Mouse (Mus musculus) inflammation-experienced regulatory T-cells, adult 6 months (primary cell): Measurements from ENCODE around the gene Klhl18. TPM values are rescaled to one million over a fixed set of nuclear protein-coding genes. Genes with fewer than 3 reads are reported as not detected.
"Not testable (repeated sequence)": the region's sequence is repeated elsewhere in the genome, so short reads cannot be mapped to it uniquely, and the experiment has no call there.

Source experiments
- ATAC-seq: one replicate; pipeline ENCODE4 v1.8.0; 2017
- polyA plus RNA-seq, 3 experiments: library from polyadenylated mRNA; unstranded; fragments of 100-300 nt; shearing (Covaris generic); gene quantifications; one replicate each; pipeline ENCODE4 v1.2.1; 2017

Klhl18 gene
- polyA plus RNA-seq, 3 experiments from 2014 or later = 10.7 to 16.2 (median 12.3) TPM

DNA sequence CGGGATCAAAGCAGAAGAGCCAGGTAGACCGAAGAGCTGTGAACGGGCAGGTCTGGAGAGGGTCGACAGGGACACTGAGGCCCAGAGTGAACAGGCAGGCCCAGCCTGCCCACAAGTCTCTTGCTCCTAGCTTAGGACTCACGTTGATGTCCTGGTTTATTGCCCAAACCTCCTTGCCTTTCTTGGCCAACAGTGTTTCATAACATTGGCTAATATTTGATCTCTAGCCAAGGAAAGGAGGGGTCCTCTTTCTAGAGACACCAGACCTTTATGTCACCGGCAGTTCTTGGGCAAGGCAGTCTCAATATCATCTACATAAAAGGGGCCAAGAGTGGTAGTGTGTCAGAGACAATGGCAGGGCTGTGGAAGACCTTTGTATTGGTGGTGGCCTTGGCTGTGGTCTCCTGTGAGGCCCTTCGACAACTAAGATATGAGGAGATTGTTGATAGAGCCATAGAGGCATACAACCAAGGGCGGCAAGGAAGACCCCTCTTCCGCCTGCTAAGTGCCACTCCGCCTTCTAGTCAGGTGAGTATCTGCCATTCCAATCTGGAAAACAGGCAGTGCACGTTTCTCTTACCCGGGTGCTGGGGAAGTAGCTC lies 56.9 kb downstream of the Klhl18 start, which contains the start of gene Ngp:
Ngp (plus strand) TSS at position 237 of the 602 bp plus-strand sequence.
- no peak for ATAC-seq

DNA sequence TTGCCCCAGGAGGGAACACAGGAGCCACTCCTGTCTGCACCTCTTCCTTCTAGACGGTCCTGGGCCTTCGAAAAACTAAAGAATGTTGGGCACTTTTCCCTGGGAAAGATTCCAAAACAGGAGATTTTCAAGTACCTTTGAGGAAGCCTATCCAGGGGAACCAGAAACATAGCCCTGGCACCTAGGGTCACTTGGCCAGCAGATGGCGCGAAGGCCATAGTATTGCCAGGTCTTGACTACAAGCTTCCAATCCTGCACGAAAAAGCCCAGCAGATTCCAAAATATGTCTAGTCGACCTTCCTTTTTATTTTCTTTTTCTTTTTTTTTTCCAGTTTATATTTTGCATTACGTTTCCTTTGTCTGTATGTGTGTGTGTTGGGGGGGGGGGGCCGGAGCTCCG lies 62.7 kb downstream of the Klhl18 start:
- no peak for ATAC-seq

DNA sequence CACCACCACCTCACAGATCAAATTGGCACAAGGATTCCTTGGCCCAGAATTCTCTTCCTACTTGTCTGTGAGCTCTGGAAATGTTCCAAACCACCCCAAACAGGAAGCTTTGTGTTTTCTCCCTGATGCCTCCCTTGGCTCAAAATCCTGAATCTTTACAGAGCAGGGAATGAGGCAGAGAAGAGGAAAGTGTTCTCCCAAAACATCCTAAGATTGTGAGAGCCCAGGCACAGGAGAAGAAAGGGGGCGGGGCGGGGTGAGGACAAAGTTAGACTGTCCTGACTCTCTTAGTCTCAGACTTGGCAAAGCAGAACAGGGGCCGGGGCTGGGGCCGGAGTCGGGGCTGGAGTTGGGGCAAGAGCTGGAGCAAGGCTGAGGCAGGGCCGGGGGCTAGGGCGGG lies 63.6 kb downstream of the Klhl18 start:
- ATAC-seq = no peak

DNA sequence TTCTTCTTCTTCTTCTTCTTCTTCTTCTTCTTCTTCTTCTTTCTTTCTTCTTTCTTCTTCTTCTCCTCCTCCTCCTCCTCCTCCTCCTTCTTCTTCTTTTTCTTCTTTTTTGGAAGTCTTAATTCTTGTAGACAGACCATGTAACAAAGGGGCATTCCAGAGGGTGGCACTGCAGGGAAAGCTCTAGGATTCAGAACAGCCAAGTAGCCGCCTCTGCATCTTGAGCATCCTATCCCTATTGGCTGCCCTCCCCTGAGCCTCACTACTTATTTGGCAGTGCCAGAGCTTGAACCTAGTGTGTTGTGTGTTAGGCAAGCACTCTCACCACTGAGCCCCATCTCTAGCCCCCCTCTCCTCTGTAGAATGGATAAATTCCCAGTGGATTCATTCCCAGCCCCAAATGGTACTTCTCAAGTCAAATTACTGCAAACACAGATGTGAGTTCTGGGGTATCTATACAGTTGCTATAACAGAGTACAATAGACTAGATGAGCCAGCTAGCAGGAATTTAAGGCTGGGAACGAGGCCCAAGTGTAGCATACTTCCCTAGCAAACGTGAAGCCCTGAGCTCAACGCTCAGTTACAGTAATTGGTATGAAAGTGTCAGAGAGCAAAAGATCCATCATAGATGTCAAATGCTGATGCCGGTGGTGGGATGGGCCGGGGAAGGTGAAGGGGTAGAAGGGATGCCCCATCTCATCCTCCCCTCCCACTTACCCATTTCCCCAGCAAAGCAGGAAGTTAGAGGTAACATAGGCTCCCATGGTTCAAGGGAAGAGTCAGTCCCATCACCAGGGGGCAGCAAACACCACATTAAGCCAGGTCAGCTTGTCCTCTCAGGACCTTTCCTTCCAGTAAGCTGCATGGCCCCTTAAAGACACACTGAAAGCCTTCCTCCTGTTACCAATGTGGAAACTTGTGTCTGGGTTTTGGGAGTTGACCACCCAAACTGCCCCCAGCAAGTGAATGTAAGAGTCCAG lies 65.3 kb downstream of the Klhl18 start:
- peak; percentile 40 for ATAC-seq

DNA sequence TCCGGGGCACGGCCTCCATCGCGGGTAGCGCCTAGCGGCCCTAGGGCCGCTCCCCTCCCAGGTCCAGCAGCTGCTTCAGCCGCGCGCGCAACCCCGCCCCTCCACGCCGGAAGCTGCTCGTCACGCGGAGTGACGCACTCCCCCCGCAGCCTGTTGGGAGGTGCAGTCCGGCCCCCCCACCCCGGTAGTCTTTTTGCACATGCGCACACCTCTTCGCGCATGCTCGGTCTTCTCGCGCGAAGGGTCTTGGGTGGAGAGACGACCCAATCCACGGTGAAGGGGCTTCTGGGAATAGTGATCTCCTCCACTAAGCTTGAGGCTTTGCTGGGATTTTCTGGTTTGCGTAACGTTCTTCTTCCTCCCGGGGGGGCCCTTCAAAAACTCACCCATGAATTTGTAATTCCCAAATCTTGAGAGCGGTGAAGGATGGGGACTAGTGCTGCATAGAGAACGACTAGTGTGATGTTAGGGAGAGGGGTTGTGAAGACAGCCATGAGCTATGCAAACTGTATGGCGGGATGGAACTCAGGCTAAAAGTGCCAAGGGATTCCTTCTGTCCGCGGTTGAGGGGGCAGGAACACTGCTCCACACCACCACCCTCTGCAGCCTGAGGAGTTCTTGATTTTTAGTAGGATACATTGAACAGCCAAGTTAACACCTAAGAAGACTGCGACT lies 68.3 kb downstream of the Klhl18 start, which contains the start of gene Ptpn23:
Ptpn23 (minus strand) TSS at position 115 of the 675 bp plus-strand sequence.
- peak; percentile 77 for ATAC-seq

DNA sequence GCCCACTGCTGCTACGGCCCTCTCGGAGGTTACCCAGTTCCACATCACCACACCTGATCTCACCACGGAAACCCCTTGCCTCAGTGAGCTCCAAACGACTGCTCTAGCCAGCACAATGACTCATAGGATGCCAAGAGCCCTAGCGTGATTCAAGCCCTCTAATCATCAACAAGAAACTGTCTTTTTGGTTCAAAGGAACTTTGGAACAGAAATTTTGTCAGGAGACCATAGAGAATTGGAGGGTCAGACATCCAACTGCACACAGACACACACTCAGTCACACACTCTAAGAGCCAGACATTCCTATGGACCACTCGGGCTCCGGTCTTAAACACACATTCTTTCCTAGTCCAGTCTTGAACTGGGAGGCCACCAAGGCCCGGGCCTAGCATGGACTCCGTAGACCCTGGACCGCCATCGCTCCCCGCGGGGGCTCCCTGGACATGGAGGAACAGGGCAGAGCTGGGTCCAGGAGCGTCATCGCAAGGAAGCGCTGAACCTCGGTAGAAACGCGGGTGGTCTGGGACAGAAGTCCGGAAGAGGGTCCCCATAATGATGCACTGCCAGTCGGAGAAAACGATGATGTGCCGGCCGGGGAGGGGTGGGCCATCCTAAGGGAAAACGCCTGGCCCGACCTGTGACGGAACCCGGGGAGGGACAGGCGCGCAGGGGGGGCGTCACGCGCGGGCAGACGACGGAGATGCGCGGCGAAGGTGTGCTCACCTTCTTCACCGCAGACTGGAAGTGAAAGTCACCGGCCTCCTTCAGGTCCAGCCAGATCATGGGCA lies 69.0 kb downstream of the Klhl18 start:
- ATAC-seq = peak; percentile 46

DNA sequence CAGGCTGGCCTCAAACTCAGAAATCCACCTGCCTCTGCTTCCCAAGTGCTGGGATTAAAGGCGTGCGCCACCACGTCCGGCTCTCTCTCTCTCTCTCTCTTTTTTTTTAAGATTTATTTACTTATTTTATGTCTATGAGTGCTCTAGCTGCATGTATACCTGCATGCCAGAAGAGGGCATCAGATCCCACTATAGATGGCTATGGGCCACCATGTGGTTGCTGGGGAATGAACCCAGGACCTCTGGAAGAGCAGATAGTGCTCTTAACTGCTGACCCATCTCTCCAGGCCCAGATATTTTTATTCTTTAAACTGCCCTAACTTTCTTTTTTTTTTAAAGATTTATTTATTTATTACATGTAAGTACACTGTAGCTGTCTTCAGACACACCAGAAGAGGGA lies 73.3 kb downstream of the Klhl18 start:
- ATAC-seq = not testable (repeated sequence)

DNA sequence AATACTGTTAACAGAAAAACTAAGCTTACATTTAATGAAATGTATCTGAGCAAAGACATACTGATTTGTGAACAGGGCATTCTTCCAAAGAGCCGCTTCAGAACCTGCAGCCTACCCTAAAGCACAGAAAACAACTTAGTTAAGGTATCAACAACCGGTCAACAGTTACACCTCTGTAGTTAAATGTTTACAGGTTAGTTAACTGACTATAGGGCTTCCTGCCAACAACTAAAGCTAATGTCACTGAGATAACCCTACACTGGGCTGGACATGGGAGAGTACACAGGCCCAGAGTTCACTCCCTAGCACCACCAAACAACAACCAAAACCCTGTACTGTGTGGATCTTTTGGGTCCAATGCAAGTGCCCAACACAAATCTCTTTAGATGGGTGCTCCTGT lies 73.8 kb downstream of the Klhl18 start:
- no peak for ATAC-seq

DNA sequence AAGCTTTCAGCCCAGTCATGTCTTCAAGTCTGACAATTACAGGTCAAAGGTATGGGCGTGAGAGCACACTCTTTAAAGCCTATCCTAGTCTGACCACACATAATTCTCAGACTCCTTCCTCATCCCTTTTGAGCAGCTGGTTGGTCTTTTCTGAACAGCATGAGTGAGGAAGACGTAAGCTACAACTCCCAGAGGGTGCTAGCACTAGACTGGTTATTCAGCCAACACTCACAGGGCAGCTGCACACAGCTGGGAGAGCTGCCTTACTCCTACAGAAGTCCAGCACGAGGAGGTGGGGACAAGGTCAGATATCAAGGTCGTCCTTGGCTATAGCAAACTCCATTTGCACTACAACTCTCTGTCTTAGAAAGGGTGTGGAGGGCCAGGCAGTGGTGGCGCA lies 75.8 kb downstream of the Klhl18 start:
- ATAC-seq = no peak

DNA sequence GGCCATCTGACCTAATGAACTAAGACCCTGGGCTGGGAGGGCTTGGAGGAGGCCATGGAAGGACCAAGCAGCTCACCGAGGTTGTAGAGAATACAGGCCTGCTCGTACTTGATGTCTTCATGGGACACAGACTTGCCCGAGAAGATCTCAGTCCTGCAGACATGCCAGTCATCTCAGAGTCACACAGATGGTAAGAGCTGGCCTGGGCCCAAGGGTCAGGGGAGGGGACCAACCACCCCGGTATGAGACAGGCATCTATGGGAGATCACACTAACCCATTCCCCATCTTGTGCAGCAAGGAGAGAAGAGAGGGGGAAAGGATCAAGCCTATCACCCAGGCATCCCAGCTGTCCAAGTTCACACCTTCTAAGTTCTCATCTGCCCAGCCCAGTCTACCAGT lies 83.2 kb downstream of the Klhl18 start:
- no peak for ATAC-seq

DNA sequence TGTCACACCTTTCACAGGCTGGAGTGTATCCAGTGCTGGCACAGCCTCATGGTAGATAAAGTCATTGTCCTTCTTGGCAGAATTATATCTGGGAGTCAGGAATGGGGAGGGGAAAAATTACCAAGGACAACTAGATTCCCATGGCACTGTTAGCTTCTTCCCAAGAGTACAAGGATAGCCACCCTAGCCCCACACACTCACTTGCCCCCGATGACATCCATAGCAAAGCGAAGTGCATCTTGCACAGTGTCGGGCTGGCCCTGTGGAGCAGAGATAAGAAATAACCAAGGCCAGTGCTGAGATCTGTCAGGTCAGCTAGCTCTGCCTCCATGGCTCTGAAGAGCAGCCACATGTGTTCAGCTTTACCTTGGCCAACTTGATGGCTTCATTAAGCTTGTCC lies 85.7 kb downstream of the Klhl18 start:
- ATAC-seq = no peak

DNA sequence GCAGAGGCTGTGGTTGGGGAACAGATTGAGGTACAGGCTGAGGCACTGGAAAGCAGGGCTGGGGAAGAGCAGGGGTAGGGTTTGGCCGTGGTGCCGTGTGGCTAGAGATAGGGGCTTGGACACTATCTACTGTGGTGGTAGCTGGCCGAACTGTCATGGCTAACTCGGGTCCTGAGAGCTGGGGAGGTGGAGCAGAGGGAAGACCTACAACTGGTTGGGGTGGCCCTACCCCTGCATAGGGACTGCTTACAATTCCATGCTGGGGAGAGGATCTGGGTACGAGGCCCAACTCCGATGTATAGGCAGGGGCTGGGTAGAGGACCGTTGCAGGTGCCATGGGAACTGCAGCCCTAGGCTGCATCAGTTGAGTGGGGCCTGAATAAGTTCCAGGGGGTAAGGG lies 88.5 kb downstream of the Klhl18 start:
- ATAC-seq = no peak

DNA sequence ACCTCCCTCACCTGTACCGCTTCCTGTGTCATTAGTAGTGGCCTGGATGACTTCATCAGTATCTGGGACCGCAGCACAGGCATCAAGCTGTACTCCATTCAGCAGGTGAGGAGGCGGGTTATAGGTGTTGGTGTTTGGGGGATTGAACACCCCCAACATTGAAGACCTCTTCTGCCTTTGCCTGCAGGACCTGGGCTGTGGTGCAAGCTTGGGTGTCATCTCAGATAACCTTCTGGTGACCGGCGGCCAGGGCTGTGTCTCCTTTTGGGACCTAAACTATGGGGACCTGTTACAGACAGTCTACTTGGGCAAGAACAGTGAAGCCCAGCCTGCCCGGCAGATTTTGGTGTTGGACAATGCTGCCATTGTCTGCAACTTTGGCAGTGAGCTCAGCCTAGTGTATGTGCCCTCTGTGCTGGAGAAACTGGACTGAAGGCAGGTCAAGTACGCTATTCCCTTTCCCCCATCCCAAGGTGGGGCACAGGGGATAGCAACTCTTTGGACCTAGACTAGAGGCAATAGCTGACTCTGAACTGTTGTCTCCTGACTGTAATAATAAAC lies 92.0 kb downstream of the Klhl18 start:
- no peak for ATAC-seq

DNA sequence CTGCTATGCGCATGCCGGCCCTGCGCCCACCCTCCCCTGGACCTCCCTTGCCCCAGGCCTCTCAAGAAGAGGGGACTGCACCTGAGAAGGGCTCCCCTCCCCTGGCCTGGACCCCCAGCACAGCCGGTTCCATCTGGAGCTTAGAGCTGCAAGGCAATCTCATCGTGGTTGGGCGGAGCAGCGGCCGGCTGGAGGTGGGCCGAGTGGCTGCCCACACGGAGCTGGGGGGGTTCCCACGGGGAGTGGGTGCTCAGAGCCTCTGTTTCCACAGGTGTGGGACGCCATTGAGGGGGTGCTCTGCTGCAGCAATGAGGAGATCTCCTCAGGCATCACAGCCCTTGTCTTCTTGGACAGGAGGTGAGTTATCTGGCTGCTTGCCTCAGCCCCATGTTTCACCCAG lies 95.2 kb downstream of the Klhl18 start:
- ATAC-seq = no peak

DNA sequence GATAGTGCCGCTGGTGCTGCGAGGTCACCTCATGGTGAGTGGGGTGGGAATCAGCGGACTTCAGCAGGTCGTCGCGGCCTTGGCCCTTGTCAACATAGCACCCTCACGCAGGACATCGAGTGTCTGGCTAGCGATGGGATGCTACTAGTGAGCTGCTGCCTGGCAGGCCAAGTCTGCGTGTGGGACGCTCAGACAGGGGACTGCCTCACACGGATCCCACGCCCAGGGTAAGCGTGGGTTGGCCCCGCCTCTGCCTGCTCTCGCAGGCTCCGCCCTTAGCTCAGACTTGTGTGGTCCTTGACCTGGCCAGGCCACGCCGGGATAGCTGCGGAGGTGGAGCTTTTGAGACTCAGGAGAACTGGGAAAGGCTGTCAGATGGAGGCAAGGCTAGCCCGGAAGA lies 95.8 kb downstream of the Klhl18 start:
- ATAC-seq = no peak

DNA sequence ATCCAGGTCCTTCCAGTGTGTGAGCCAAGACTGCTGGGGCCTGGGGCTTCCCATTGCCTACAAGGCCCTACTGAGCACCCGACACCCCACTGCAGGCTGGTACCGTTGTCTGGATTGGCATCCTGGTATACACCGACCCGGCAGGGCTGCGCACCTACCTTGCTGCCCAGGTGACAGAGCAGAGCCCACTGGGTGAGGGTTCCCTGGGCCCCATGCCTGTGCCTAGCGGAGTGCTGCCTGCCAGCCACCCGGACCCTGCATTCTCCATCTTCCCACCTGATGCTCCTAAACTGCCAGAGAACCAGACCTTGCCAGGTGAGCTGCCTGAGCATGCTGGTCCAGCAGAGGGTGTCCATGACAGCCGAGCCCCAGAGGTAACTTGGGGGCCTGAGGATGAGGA lies 97.1 kb downstream of the Klhl18 start:
- ATAC-seq = no peak

DNA sequence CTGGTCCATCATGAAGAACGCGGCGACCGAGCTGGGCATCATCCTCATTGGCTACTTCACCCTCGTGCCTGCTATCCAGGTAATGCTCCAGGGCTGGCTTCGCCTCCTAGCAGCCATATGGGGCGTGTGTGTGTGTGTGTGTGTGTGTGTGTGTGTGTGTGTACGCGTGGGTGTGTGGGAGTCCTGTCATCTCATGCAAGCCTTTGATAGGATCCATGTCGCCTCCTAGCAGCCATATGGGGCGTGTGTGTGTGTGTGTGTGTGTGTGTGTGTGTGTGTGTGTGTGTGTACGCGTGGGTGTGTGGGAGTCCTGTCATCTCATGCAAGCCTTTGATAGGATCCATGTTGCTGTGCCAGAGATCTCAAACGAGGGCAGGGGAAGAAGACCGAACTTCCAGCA lies 98.8 kb downstream of the Klhl18 start:
- ATAC-seq = not testable (repeated sequence)

Other genes with a start within 250 kb of the Klhl18 start
- gene Cspg5, start 232.9 kb downstream of the Klhl18 start, polyA plus RNA-seq = under 1 TPM; 0.13 to 0.27 (median 0.18) TPM
- 10 to 100 TPM; 17.7 to 19.1 (median 18.9) TPM for gene Elp6, start 171.5 kb downstream of the Klhl18 start, polyA plus RNA-seq
- gene Scap, start 143.4 kb downstream of the Klhl18 start, polyA plus RNA-seq = 10 to 100 TPM; 10.8 to 15.9 (median 11.1) TPM
- 1 to 10 TPM; 4.4 to 5.9 (median 4.7) TPM for gene Ptpn23, start 68.5 kb downstream of the Klhl18 start, polyA plus RNA-seq
- gene Ngp, start 56.9 kb downstream of the Klhl18 start, polyA plus RNA-seq = 1 to 10 TPM in 1 of 3 experiments, not detected in 2; 5.1 TPM
- gene Kif9, start 264 bp upstream of the Klhl18 start, polyA plus RNA-seq = under 1 TPM; 0.53 to 0.95 (median 0.75) TPM
- gene Setd2, start 55.9 kb upstream of the Klhl18 start, polyA plus RNA-seq = 10 to 100 TPM; 33.9 to 60.5 (median 44.9) TPM
- 1 to 10 TPM; 2.4 to 6.2 (median 3.8) TPM for gene Nradd, start 147.8 kb upstream of the Klhl18 start, polyA plus RNA-seq
- gene Nbeal2, start 177.5 kb upstream of the Klhl18 start, polyA plus RNA-seq = 10 to 100 TPM; 20.0 to 42.0 (median 21.1) TPM
- 100 to 1,000 TPM; 222 to 259 (median 234) TPM for gene Ccdc12, start 179.8 kb upstream of the Klhl18 start, polyA plus RNA-seq